Mouse (Mus musculus) testis, adult 2 months (tissue): Measurements from ENCODE around the gene Zswim7.

Source experiments
- CTCF ChIP-seq: fragments of 200-500 bp; IDR thresholded peaks from 2 replicates; pipeline ENCODE4 v1.5.1; 2012; ENCODE audit warnings: low read depth, mild to moderate bottlenecking, inconsistent platforms, low read length, moderate library complexity; ENCODE audit not compliant: control insufficient read depth, insufficient read depth, insufficient replicate concordance
- POLR2A ChIP-seq: fragments of 200-500 bp; IDR thresholded peaks from 2 replicates; pipeline ENCODE4 v1.6.1; 2012; ENCODE audit warnings: low read depth, mild to moderate bottlenecking, inconsistent platforms, low read length, moderate library complexity; ENCODE audit not compliant: control insufficient read depth

- TF ChIP-seq CTCF (no peak), POLR2A (no peak)
Observed at GRCm38 (mm10) chr11:62285020-62285419, 3.8 kb upstream of the Zswim7 start.
